Mouse (Mus musculus) midbrain, embryonic 14.5 days (tissue): Measurements from ENCODE around the gene Cdkl1. TPM values are rescaled to one million over a fixed set of nuclear protein-coding genes. Genes with fewer than 3 reads are reported as not detected.
A peak's percentile ranks its signal among the peaks of the same experiment; 100 is the strongest.

Source experiments
- ATAC-seq: fragments of 200-750 bp; cut with Nextera tagmentation; 2 replicates; pipeline ENCODE4 v1.8.0; 2017; ENCODE audit warnings: moderate number of reproducible peaks, moderate library complexity; ENCODE audit not compliant: low FRiP score, low TSS enrichment
- DNase-seq: peaks from one replicate; pipeline ENCODE4 v3.0.0-alpha.2; 2015
- H3K27ac ChIP-seq: fragments of 300-500 bp; sonication (generic); replicated peaks from 2 replicates; pipeline ENCODE4 v1.5.1; 2014; ENCODE audit warnings: mild to moderate bottlenecking, low read depth, low read length, moderate library complexity
- H3K27me3 ChIP-seq: fragments of 300-500 bp; sonication (generic); 2 replicates; pipeline ENCODE4 v1.6.1; 2014; ENCODE audit warnings: low read length, control low read depth, mixed read lengths; ENCODE audit not compliant: control insufficient read depth, insufficient read depth
- H3K36me3 ChIP-seq: fragments of 300-500 bp; sonication (generic); 2 replicates; pipeline ENCODE4 v1.6.1; 2014; ENCODE audit warnings: low read length, control low read depth; ENCODE audit not compliant: control insufficient read depth, insufficient read depth
- H3K4me1 ChIP-seq: fragments of 300-500 bp; sonication (generic); 2 replicates; pipeline ENCODE4 v1.6.1; 2014; ENCODE audit warnings: mild to moderate bottlenecking, antibody characterized with exemption, low read length, control low read depth; ENCODE audit not compliant: control insufficient read depth, insufficient read depth
- H3K4me2 ChIP-seq: fragments of 300-500 bp; sonication (generic); 2 replicates; pipeline ENCODE4 v1.6.1; 2014; ENCODE audit warnings: mild to moderate bottlenecking, low read length, moderate library complexity
- H3K4me3 ChIP-seq: fragments of 300-500 bp; sonication (generic); replicated peaks from 2 replicates; pipeline ENCODE4 v1.5.1; 2014; ENCODE audit warnings: low read depth, low read length
- H3K9ac ChIP-seq: fragments of 300-500 bp; sonication (generic); replicated peaks from 2 replicates; pipeline ENCODE4 v1.6.1; 2014; ENCODE audit warnings: mild to moderate bottlenecking, low read length, moderate library complexity
- H3K9me3 ChIP-seq: fragments of 300-500 bp; sonication (generic); 2 replicates; pipeline ENCODE4 v1.6.1; 2016; ENCODE audit warnings: low read length, control low read depth, mixed read lengths; ENCODE audit not compliant: control insufficient read depth
- WGBS: fragments of 180-500 bp; shearing (Covaris S2); extraction: QIAGEN DNeasy Blood & Tissue Kit; methylation state at CpG from one replicate; pipeline ENCODE4 v1.1.7; 2014; 5-methylcytosine and 5-hydroxymethylcytosine counted together
- polyA plus RNA-seq: library from polyadenylated mRNA; unstranded; fragments of >200 nt; fragmentation: Nextera tagmentation; extraction: Ambion mirVana; gene quantifications from 2 replicates; pipeline ENCODE4 v1.2.1, GENCODE M21; 2014

Gene Cdkl1
- polyA plus RNA-seq, 1 experiment from 2014 or later: 7.1 TPM

- DNase-seq (no peak), ATAC-seq (no peak)
- no peaks in the 10 kb centered on the region for H3K9me3 ChIP-seq
- no peaks in the 10 kb centered on the region for H3K36me3 ChIP-seq
- WGBS: 81% methylated on average over 5 of the region's 7 CpGs
- peaks cover 13% of the 10 kb centered on the region for H3K4me1 ChIP-seq
- H3K9ac ChIP-seq: no peak overlapping the region
- H3K27ac ChIP-seq: no peak overlapping the region
- H3K4me2 ChIP-seq: no peak overlapping the region
- H3K4me3 ChIP-seq: no peak overlapping the region
- H3K27me3 ChIP-seq: no peaks in the 10 kb centered on the region
Observed at GRCm38 (mm10) chr12:69759267-69759885, 31.7 kb downstream of the Cdkl1 start.

- H3K4me2 ChIP-seq: peak overlapping the region; percentile 45
- no peak overlapping the region for H3K27ac ChIP-seq
- peak overlapping the region; percentile 7; the same call in 1 of the 2 replicates for H3K4me3 ChIP-seq
- ATAC-seq: no peak; the same call in 1 of the 2 replicates
- H3K9ac ChIP-seq: no peak overlapping the region
- WGBS: 12% methylated on average over 22 of the region's 22 CpGs
- DNase-seq: peak; percentile 45
- peaks cover 13% of the 10 kb centered on the region for H3K4me1 ChIP-seq
- H3K36me3 ChIP-seq: no peaks in the 10 kb centered on the region
- no peaks in the 10 kb centered on the region for H3K27me3 ChIP-seq
- H3K9me3 ChIP-seq: no peaks in the 10 kb centered on the region
Observed at GRCm38 (mm10) chr12:69758221-69759185, 32.6 kb downstream of the Cdkl1 start.

- DNase-seq: peak; percentile 88
- peak; percentile 80 for ATAC-seq
- H3K4me3 ChIP-seq: peak overlapping the region; percentile 7; the same call in 1 of the 2 replicates
- 0 out of 2 replicates have a peak overlapping the region, but pooled peaks have one; percentile 26 for H3K9ac ChIP-seq
- 16% methylated on average over 22 of the region's 22 CpGs for WGBS
- no peaks in the 10 kb centered on the region for H3K9me3 ChIP-seq
- peak overlapping the region; percentile 45 for H3K4me2 ChIP-seq
- no peak overlapping the region; the same call in 1 of the 2 replicates for H3K27ac ChIP-seq
- no peaks in the 10 kb centered on the region for H3K36me3 ChIP-seq
- H3K4me1 ChIP-seq: peaks cover 13% of the 10 kb centered on the region
- H3K27me3 ChIP-seq: no peaks in the 10 kb centered on the region
Observed at GRCm38 (mm10) chr12:69757418-69758141, 33.5 kb downstream of the Cdkl1 start.

- WGBS: 74% methylated on average over 5 of the region's 5 CpGs
- no peak for ATAC-seq
- no peak overlapping the region for H3K9ac ChIP-seq
Observed at GRCm38 (mm10) chr12:69756015-69756414, 35.1 kb downstream of the Cdkl1 start.

GRCm38 (mm10) chr12:69753936-69754335, 37.1 kb downstream of the Cdkl1 start:
- WGBS: 89% methylated on average over 5 of the region's 5 CpGs
- H3K4me2 ChIP-seq: no peak overlapping the region
- no peak overlapping the region for H3K9ac ChIP-seq
- no peak for ATAC-seq
- H3K9me3 ChIP-seq: no peaks in the 10 kb centered on the region
- no peak overlapping the region for H3K27ac ChIP-seq
- no peaks in the 10 kb centered on the region for H3K27me3 ChIP-seq
- H3K36me3 ChIP-seq: no peaks in the 10 kb centered on the region
- no peak overlapping the region for H3K4me3 ChIP-seq
- DNase-seq: no peak
- peaks cover 8% of the 10 kb centered on the region for H3K4me1 ChIP-seq

More at GRCm38 (mm10) chr12:69756015-69756414, 35.1 kb downstream of the Cdkl1 start:
- no peak for DNase-seq
- no peaks in the 10 kb centered on the region for H3K36me3 ChIP-seq
- H3K27me3 ChIP-seq: no peaks in the 10 kb centered on the region
- H3K4me3 ChIP-seq: no peak overlapping the region
- H3K9me3 ChIP-seq: no peaks in the 10 kb centered on the region
- H3K4me2 ChIP-seq: no peak overlapping the region
- peaks cover 13% of the 10 kb centered on the region for H3K4me1 ChIP-seq
- no peak overlapping the region for H3K27ac ChIP-seq

GRCm38 (mm10) chr12:69751864-69752341, 39.2 kb downstream of the Cdkl1 start:
- Histone ChIP-seq H3K4me3 (no peak overlapping the region), H3K9me3 (no peaks in the 10 kb centered on the region), H3K36me3 (no peaks in the 10 kb centered on the region), H3K4me1 (no peaks in the 10 kb centered on the region), H3K4me2 (no peak overlapping the region), H3K9ac (no peak overlapping the region), H3K27me3 (no peaks in the 10 kb centered on the region), H3K27ac (no peak overlapping the region)
- ATAC-seq (no peak), DNase-seq (peak; percentile 9)
- 60% methylated on average over 10 of the region's 10 CpGs for WGBS

- no peaks in the 10 kb centered on the region for H3K4me1 ChIP-seq
- 93% methylated on average over 5 of the region's 5 CpGs for WGBS
- H3K4me3 ChIP-seq: no peak overlapping the region
- ATAC-seq (no peak), DNase-seq (no peak)
- H3K9ac ChIP-seq: no peak overlapping the region
- H3K27me3 ChIP-seq: no peaks in the 10 kb centered on the region
- no peak overlapping the region for H3K27ac ChIP-seq
- no peak overlapping the region for H3K4me2 ChIP-seq
- no peaks in the 10 kb centered on the region for H3K9me3 ChIP-seq
- no peaks in the 10 kb centered on the region; the same call in 1 of the 2 replicates for H3K36me3 ChIP-seq
Observed at GRCm38 (mm10) chr12:69744138-69744537, 46.9 kb downstream of the Cdkl1 start.

- no peaks in the 10 kb centered on the region for H3K4me1 ChIP-seq
Observed at GRCm38 (mm10) chr12:69741965-69742364, 49.1 kb downstream of the Cdkl1 start.

More at GRCm38 (mm10) chr12:69741965-69742364, 49.1 kb downstream of the Cdkl1 start:
- DNase-seq (no peak), ATAC-seq (no peak)
- no peaks in the 10 kb centered on the region for H3K9me3 ChIP-seq
- H3K4me2 ChIP-seq: no peak overlapping the region
- no peaks in the 10 kb centered on the region for H3K27me3 ChIP-seq
- no peak overlapping the region for H3K9ac ChIP-seq
- H3K36me3 ChIP-seq: no peaks in the 10 kb centered on the region; the same call in 1 of the 2 replicates
- H3K27ac ChIP-seq: no peak overlapping the region
- WGBS: 94% methylated on average over 5 of the region's 5 CpGs
- no peak overlapping the region for H3K4me3 ChIP-seq
